Mouse (Mus musculus): ENCODE results near the gene Efna5. TPM values are rescaled to one million over a fixed set of nuclear protein-coding genes. Genes with fewer than 3 reads are reported as not detected.

Efna5 gene
- polyA plus RNA-seq, 1 experiment from 2014 or later: 2.6 TPM

GRCm38 (mm10) chr17:62664709-62665108 lies 216.4 kb downstream of the Efna5 start:
- H3K4me1 ChIP-seq (replicated peaks): no peaks in the 10 kb centered on the region
- H3K27ac ChIP-seq: no peak overlapping the region
- ATAC-seq (ENCODE audit: low read depth) (no peak), DNase-seq (no peak)
- no peak overlapping the region for H3K4me2 ChIP-seq
- H3K27me3 ChIP-seq: no peaks in the 10 kb centered on the region
- WGBS (ENCODE audit: insufficient replicate concordance): 80% methylated on average over 2 of the region's 2 CpGs
- H3K9me3 ChIP-seq (replicated peaks): no peaks in the 10 kb centered on the region
- no peaks in the 10 kb centered on the region for H3K36me3 ChIP-seq
- no peak overlapping the region for H3K4me3 ChIP-seq (replicated peaks)
- no peak overlapping the region for H3K9ac ChIP-seq

GRCm38 (mm10) chr17:62661801-62662200 lies 219.3 kb downstream of the Efna5 start:
- no peaks in the 10 kb centered on the region for H3K4me1 ChIP-seq (replicated peaks)
- H3K36me3 ChIP-seq: no peaks in the 10 kb centered on the region
- no peak overlapping the region for H3K4me2 ChIP-seq
- no peak overlapping the region for H3K9ac ChIP-seq
- no peak overlapping the region for H3K27ac ChIP-seq
- H3K9me3 ChIP-seq (replicated peaks): no peaks in the 10 kb centered on the region
- DNase-seq (no peak), ATAC-seq (ENCODE audit: low read depth) (no peak)
- H3K27me3 ChIP-seq: no peaks in the 10 kb centered on the region
- H3K4me3 ChIP-seq (replicated peaks): no peak overlapping the region
- WGBS (ENCODE audit: insufficient replicate concordance): 69% methylated on average over 7 of the region's 7 CpGs

GRCm38 (mm10) chr17:62659501-62660175 lies 221.5 kb downstream of the Efna5 start:
- no peak overlapping the region for H3K4me3 ChIP-seq (replicated peaks)
- ATAC-seq (ENCODE audit: low read depth) (no peak), DNase-seq (no peak)
- H3K27ac ChIP-seq: no peak overlapping the region
- no peaks in the 10 kb centered on the region for H3K4me1 ChIP-seq (replicated peaks)
- no peaks in the 10 kb centered on the region for H3K36me3 ChIP-seq
- no peaks in the 10 kb centered on the region for H3K9me3 ChIP-seq (replicated peaks)
- no peak overlapping the region for H3K4me2 ChIP-seq
- H3K9ac ChIP-seq: no peak overlapping the region
- 80% methylated on average over 14 of the region's 14 CpGs for WGBS (ENCODE audit: insufficient replicate concordance)
- no peaks in the 10 kb centered on the region for H3K27me3 ChIP-seq

GRCm38 (mm10) chr17:62657832-62658630 lies 223.1 kb downstream of the Efna5 start:
- H3K4me3 ChIP-seq (replicated peaks): no peak overlapping the region
- H3K9ac ChIP-seq: no peak overlapping the region
- ATAC-seq (ENCODE audit: low read depth): no peak
- H3K4me2 ChIP-seq: no peak overlapping the region
- no peaks in the 10 kb centered on the region for H3K9me3 ChIP-seq (replicated peaks)
- no peaks in the 10 kb centered on the region for H3K27me3 ChIP-seq
- H3K36me3 ChIP-seq: no peaks in the 10 kb centered on the region
- DNase-seq: no peak
- 65% methylated on average over 12 of the region's 12 CpGs for WGBS (ENCODE audit: insufficient replicate concordance)
- no peaks in the 10 kb centered on the region for H3K4me1 ChIP-seq (replicated peaks)
- no peak overlapping the region for H3K27ac ChIP-seq

- WGBS (ENCODE audit: insufficient replicate concordance): 71% methylated on average over 7 of the region's 7 CpGs
- no peak overlapping the region for H3K9ac ChIP-seq
- H3K4me1 ChIP-seq (replicated peaks): no peaks in the 10 kb centered on the region
- H3K27ac ChIP-seq: no peak overlapping the region
- no peaks in the 10 kb centered on the region for H3K9me3 ChIP-seq (replicated peaks)
- DNase-seq (no peak), ATAC-seq (ENCODE audit: low read depth) (no peak)
- no peak overlapping the region for H3K4me3 ChIP-seq (replicated peaks)
- no peaks in the 10 kb centered on the region for H3K27me3 ChIP-seq
- H3K36me3 ChIP-seq: no peaks in the 10 kb centered on the region
- H3K4me2 ChIP-seq: no peak overlapping the region
Observed at GRCm38 (mm10) chr17:62657051-62657450, 224.1 kb downstream of the Efna5 start.

- H3K27ac ChIP-seq: no peak overlapping the region
- H3K36me3 ChIP-seq: no peaks in the 10 kb centered on the region
- no peaks in the 10 kb centered on the region for H3K4me1 ChIP-seq (replicated peaks)
- H3K4me2 ChIP-seq: no peak overlapping the region
- ATAC-seq (ENCODE audit: low read depth): no peak
- no peaks in the 10 kb centered on the region for H3K9me3 ChIP-seq (replicated peaks)
- no peak overlapping the region for H3K4me3 ChIP-seq (replicated peaks)
- H3K9ac ChIP-seq: no peak overlapping the region
- H3K27me3 ChIP-seq: no peaks in the 10 kb centered on the region
- DNase-seq: no peak
- 61% methylated on average over 7 of the region's 7 CpGs for WGBS (ENCODE audit: insufficient replicate concordance)
Observed at GRCm38 (mm10) chr17:62656591-62656990, 224.5 kb downstream of the Efna5 start.

- ATAC-seq (ENCODE audit: low read depth) (no peak), DNase-seq (no peak)
- Histone ChIP-seq H3K36me3 (no peaks in the 10 kb centered on the region), H3K9ac (no peak overlapping the region), H3K4me3 (replicated peaks) (no peak overlapping the region), H3K4me2 (no peak overlapping the region), H3K27ac (no peak overlapping the region), H3K27me3 (no peaks in the 10 kb centered on the region), H3K4me1 (replicated peaks) (no peaks in the 10 kb centered on the region), H3K9me3 (replicated peaks) (no peaks in the 10 kb centered on the region)
- WGBS (ENCODE audit: insufficient replicate concordance): 48% methylated on average over 16 of the region's 16 CpGs
Observed at GRCm38 (mm10) chr17:62655819-62656355, 225.2 kb downstream of the Efna5 start.

GRCm38 (mm10) chr17:62652451-62652850 lies 228.7 kb downstream of the Efna5 start:
- no peaks in the 10 kb centered on the region for H3K27me3 ChIP-seq
- H3K4me3 ChIP-seq (replicated peaks): no peak overlapping the region
- H3K27ac ChIP-seq: no peak overlapping the region
- H3K9ac ChIP-seq: no peak overlapping the region
- ATAC-seq (ENCODE audit: low read depth): no peak
- 70% methylated on average over 6 of the region's 6 CpGs for WGBS (ENCODE audit: insufficient replicate concordance)
- no peaks in the 10 kb centered on the region for H3K4me1 ChIP-seq (replicated peaks)
- no peak overlapping the region for H3K4me2 ChIP-seq
- no peaks in the 10 kb centered on the region for H3K36me3 ChIP-seq
- H3K9me3 ChIP-seq (replicated peaks): no peaks in the 10 kb centered on the region
- DNase-seq: no peak

GRCm38 (mm10) chr17:62651696-62652095 lies 229.4 kb downstream of the Efna5 start:
- no peak for DNase-seq
- Histone ChIP-seq H3K4me3 (replicated peaks) (no peak overlapping the region), H3K36me3 (no peaks in the 10 kb centered on the region), H3K4me2 (no peak overlapping the region), H3K27me3 (no peaks in the 10 kb centered on the region), H3K9ac (no peak overlapping the region), H3K4me1 (replicated peaks) (no peaks in the 10 kb centered on the region), H3K27ac (no peak overlapping the region), H3K9me3 (replicated peaks) (no peaks in the 10 kb centered on the region)
- no peak for ATAC-seq (ENCODE audit: low read depth)
- 64% methylated on average over 8 of the region's 8 CpGs for WGBS (ENCODE audit: insufficient replicate concordance)

GRCm38 (mm10) chr17:62649293-62649950 lies 231.7 kb downstream of the Efna5 start:
- Histone ChIP-seq H3K4me1 (replicated peaks) (no peaks in the 10 kb centered on the region), H3K9me3 (replicated peaks) (no peaks in the 10 kb centered on the region), H3K9ac (no peak overlapping the region), H3K27me3 (no peaks in the 10 kb centered on the region), H3K4me2 (no peak overlapping the region), H3K4me3 (replicated peaks) (no peak overlapping the region), H3K36me3 (no peaks in the 10 kb centered on the region), H3K27ac (no peak overlapping the region)
- no peak for ATAC-seq (ENCODE audit: low read depth)
- WGBS (ENCODE audit: insufficient replicate concordance): 78% methylated on average over 10 of the region's 10 CpGs
- DNase-seq: no peak

GRCm38 (mm10) chr17:62646836-62647235 lies 234.3 kb downstream of the Efna5 start:
- Histone ChIP-seq H3K9ac (no peak overlapping the region), H3K27me3 (no peaks in the 10 kb centered on the region), H3K27ac (no peak overlapping the region), H3K9me3 (replicated peaks) (no peaks in the 10 kb centered on the region), H3K4me1 (replicated peaks) (no peaks in the 10 kb centered on the region), H3K4me2 (no peak overlapping the region), H3K36me3 (no peaks in the 10 kb centered on the region), H3K4me3 (replicated peaks) (no peak overlapping the region)
- ATAC-seq (ENCODE audit: low read depth) (no peak), DNase-seq (no peak)
- WGBS (ENCODE audit: insufficient replicate concordance): 72% methylated on average over 8 of the region's 8 CpGs

Data from liver, embryonic 13.5 days (tissue).